Mouse (Mus musculus): Measurements from ENCODE around the gene F830045P16Rik. TPM values are rescaled to one million over a fixed set of nuclear protein-coding genes. Genes with fewer than 3 reads are reported as not detected.
A peak's percentile ranks its signal among the peaks of the same experiment; 100 is the strongest.

The F830045P16Rik gene
- not detected in 2 replicates for polyA plus RNA-seq (2016; fragmentation: Nextera tagmentation; extraction: Ambion mirVana)

GRCm38 (mm10) chr2:129536377-129536776 is at the start of gene F830045P16Rik:
Gene F830045P16Rik, minus strand, starts transcription at chr2:129536602.
- Histone ChIP-seq H3K27ac (peak within 1 kb of the TSS; percentile 70), H3K36me3 (replicated peaks) (no peaks in the 10 kb centered on the region), H3K27me3 (ENCODE audit: poor library complexity, severe bottlenecking) (no peaks in the 10 kb centered on the region), H3K9me3 (no peaks in the 10 kb centered on the region), H3K4me3 (no peak within 1 kb of the TSS), H3K4me1 (peaks cover 39% of the 10 kb centered on the region)
- WGBS, result 58% methylated on average over 2 of the region's 2 CpGs
- DNase-seq (ENCODE audit: extremely low spot score, low spot score), result no peak

DNA sequence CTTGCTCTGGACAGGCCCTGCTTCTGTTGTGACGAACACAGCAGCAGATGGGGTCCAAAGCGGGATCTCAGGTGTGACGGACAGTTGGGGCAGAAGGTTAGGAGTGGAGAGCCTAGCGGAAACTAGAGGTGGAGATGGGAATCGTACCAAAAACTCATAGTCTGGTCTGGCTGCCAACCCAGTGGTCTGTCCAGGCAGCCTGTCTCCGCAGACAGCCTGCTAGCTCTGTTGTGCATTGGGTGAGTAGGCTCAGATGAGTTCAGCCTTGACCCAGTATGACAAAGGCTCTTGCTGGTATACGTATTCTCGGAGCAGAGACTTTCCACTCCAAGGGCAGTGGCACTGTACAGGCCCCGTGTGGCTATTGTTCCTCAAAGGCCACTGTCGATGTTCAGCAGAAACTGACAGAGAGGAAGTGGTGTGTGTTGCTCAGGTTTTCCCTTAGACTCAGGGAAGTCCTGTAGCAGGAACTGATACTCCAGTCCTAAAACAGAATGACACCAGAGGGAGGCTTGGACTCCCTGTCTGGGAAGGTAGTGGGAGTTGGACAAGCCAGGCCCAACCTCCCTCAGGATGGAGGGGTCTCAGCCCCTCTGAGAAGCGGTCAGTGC is 49.6 kb upstream of the F830045P16Rik start:
- peaks cover 37% of the 10 kb centered on the region for H3K4me1 ChIP-seq
- peaks cover 22% of the 10 kb centered on the region; the same call in 1 of the 2 replicates for H3K27me3 ChIP-seq (ENCODE audit: poor library complexity, severe bottlenecking)
- DNase-seq (ENCODE audit: extremely low spot score, low spot score), result no peak
- H3K9me3 ChIP-seq, result no peaks in the 10 kb centered on the region
- no peaks in the 10 kb centered on the region for H3K36me3 ChIP-seq (replicated peaks)
- H3K4me3 ChIP-seq, result no peak overlapping the region
- WGBS, result 86% methylated on average over 11 of the region's 11 CpGs
- H3K27ac ChIP-seq, result peak overlapping the region; percentile 36; the same call in 1 of the 2 replicates

DNA sequence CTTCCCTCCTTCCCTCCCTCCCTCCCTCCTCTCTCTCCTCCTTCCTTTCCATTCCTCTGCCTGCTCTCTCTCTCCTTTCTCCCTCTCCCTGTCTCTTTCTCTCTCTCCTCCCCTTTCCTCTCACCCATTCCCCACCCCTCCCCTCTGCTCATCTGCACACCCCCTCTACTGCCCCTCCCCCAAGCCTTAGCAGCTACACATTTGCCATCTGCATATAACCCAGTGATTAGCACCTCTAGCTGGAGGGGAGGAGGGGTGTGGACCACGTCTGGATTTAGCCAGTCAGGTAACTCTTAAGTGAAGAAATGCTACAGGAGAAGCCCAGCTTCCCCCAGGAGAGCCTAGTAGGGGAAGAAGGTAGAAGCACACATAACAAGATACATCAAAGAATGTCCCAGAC is 48.5 kb upstream of the F830045P16Rik start:
- H3K36me3 ChIP-seq (replicated peaks), result no peaks in the 10 kb centered on the region
- no peak overlapping the region for H3K27ac ChIP-seq
- 11% methylated on average over 1 of the region's 1 CpGs for WGBS

DNA sequence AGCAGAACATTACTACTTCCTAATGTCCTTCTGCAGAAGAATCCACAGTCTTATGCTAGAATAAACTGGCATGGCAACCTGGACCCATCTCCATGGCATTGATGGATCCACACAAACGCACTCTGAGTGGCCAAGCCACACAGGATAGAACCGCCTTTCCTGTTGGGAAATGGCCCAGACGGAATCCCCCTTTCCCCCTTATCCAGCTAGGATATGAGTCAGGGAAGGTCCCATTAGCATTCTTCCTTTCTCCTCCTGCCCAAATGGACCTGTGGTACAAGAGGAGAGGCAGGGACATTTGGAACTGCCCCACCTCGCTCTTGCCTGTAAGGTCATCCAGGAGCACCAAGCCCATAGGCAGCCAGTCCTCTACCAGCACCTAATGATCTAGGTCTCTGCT is 45.9 kb upstream of the F830045P16Rik start:
- peaks cover 14% of the 10 kb centered on the region for H3K27me3 ChIP-seq (ENCODE audit: poor library complexity, severe bottlenecking)
- no peak for DNase-seq (ENCODE audit: extremely low spot score, low spot score)
- H3K36me3 ChIP-seq (replicated peaks), result no peaks in the 10 kb centered on the region
- no peak overlapping the region for H3K27ac ChIP-seq
- H3K4me1 ChIP-seq, result peaks cover 23% of the 10 kb centered on the region
- H3K4me3 ChIP-seq, result no peak overlapping the region
- 86% methylated on average over 4 of the region's 4 CpGs for WGBS
- H3K9me3 ChIP-seq, result no peaks in the 10 kb centered on the region

More for the DNA sequence above, 48.5 kb upstream of the F830045P16Rik start:
- DNase-seq (ENCODE audit: extremely low spot score, low spot score), result no peak
- no peak overlapping the region for H3K4me3 ChIP-seq
- no peaks in the 10 kb centered on the region for H3K9me3 ChIP-seq
- H3K27me3 ChIP-seq (ENCODE audit: poor library complexity, severe bottlenecking), result peaks cover 21% of the 10 kb centered on the region; the same call in 1 of the 2 replicates
- peaks cover 37% of the 10 kb centered on the region for H3K4me1 ChIP-seq

- peaks cover 17% of the 10 kb centered on the region for H3K27me3 ChIP-seq (ENCODE audit: poor library complexity, severe bottlenecking)
- H3K9me3 ChIP-seq, result no peaks in the 10 kb centered on the region
- peaks cover 22% of the 10 kb centered on the region for H3K4me1 ChIP-seq
- H3K27ac ChIP-seq, result no peak overlapping the region
- 68% methylated on average over 3 of the region's 3 CpGs for WGBS
- no peak for DNase-seq (ENCODE audit: extremely low spot score, low spot score)
- H3K36me3 ChIP-seq (replicated peaks), result no peaks in the 10 kb centered on the region
- no peak overlapping the region for H3K4me3 ChIP-seq
These were observed 45.4 kb upstream of the F830045P16Rik start for GRCm38 (mm10) chr2:129581826-129582225.

DNA sequence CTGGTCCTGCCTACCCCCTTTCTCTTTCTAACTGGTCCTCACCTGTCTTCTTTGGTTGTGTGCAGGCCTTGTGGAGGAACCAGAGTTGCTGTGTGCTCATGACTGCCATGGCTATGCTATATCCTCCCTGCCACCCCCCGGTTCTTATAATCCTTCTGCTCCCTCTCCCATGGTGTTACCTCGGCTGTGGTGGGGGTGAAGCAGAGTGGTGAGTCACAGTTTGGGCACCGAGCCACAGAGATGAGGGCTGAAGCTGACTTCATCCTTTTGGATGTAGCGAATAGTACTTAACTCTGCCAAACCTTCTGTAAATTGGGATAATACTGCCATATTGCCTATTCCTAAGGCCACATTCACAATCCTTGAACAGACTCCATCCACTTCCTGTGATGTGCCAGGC is 44.3 kb upstream of the F830045P16Rik start:
- no peak overlapping the region for H3K4me3 ChIP-seq
- no peak for DNase-seq (ENCODE audit: extremely low spot score, low spot score)
- H3K9me3 ChIP-seq, result no peaks in the 10 kb centered on the region
- no peak overlapping the region for H3K27ac ChIP-seq
- no peaks in the 10 kb centered on the region for H3K36me3 ChIP-seq (replicated peaks)
- 88% methylated on average over 4 of the region's 4 CpGs for WGBS
- peaks cover 17% of the 10 kb centered on the region for H3K4me1 ChIP-seq
- H3K27me3 ChIP-seq (ENCODE audit: poor library complexity, severe bottlenecking), result peaks cover 19% of the 10 kb centered on the region

GRCm38 (mm10) chr2:129576611-129577447 is 40.4 kb upstream of the F830045P16Rik start:
- H3K4me1 ChIP-seq, result peaks cover 25% of the 10 kb centered on the region
- H3K27me3 ChIP-seq (ENCODE audit: poor library complexity, severe bottlenecking), result peaks cover 45% of the 10 kb centered on the region
- no peak overlapping the region for H3K4me3 ChIP-seq
- DNase-seq (ENCODE audit: extremely low spot score, low spot score), result no peak
- H3K9me3 ChIP-seq, result no peaks in the 10 kb centered on the region
- 83% methylated on average over 8 of the region's 8 CpGs for WGBS
- no peaks in the 10 kb centered on the region for H3K36me3 ChIP-seq (replicated peaks)
- H3K27ac ChIP-seq, result no peak overlapping the region

- peaks cover 25% of the 10 kb centered on the region for H3K4me1 ChIP-seq
- peak overlapping the region; percentile 47; the same call in 1 of the 2 replicates for H3K4me3 ChIP-seq
- H3K36me3 ChIP-seq (replicated peaks), result no peaks in the 10 kb centered on the region
- peaks cover 49% of the 10 kb centered on the region for H3K27me3 ChIP-seq (ENCODE audit: poor library complexity, severe bottlenecking)
- WGBS, result 84% methylated on average over 4 of the region's 4 CpGs
- no peak for DNase-seq (ENCODE audit: extremely low spot score, low spot score)
- H3K27ac ChIP-seq, result peak overlapping the region; percentile 82
- no peaks in the 10 kb centered on the region for H3K9me3 ChIP-seq
These were observed 38.7 kb upstream of the F830045P16Rik start for GRCm38 (mm10) chr2:129575113-129575512.

DNA sequence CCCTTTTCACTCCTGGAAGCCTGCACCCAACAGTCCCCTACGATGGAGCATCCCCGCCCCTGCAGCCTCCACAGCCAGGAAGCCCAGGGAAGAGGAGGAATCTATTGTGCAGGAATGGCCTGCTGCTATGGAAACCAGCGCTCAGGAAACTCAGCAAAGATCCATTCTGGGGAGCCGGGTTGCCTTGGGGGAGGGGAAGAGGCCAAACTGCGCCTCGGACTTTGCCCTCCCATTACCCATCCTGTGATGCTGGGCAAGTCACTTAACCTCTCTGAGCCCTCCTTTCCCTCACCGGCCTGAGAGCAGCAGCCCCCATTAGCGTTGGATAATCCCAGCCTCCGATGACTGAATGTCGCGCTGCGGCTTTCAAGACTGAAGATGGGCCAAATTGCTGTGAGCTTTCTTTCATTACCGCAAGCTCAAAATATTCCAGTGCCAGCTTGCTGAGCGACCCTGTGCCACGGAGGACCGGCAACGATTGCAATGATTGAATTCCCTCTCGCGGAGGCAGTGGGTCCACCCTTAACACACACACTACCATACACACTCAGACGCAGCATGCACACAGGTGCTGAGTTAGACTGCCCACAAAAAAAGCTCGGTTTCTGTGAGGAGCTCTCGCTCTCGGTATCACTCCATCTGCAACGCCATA is 38.1 kb upstream of the F830045P16Rik start:
- Histone ChIP-seq H3K27ac (peak overlapping the region; percentile 82), H3K27me3 (ENCODE audit: poor library complexity, severe bottlenecking) (peaks cover 49% of the 10 kb centered on the region), H3K4me3 (peak overlapping the region; percentile 47), H3K36me3 (replicated peaks) (no peaks in the 10 kb centered on the region), H3K4me1 (peaks cover 25% of the 10 kb centered on the region), H3K9me3 (no peaks in the 10 kb centered on the region)
- WGBS, result 8% methylated on average over 24 of the region's 24 CpGs
- DNase-seq (ENCODE audit: extremely low spot score, low spot score), result peak; percentile 76

GRCm38 (mm10) chr2:129573701-129574273 is 37.4 kb upstream of the F830045P16Rik start:
- peak overlapping the region; percentile 82 for H3K27ac ChIP-seq
- H3K4me1 ChIP-seq, result peaks cover 25% of the 10 kb centered on the region
- H3K36me3 ChIP-seq (replicated peaks), result no peaks in the 10 kb centered on the region
- 14% methylated on average over 4 of the region's 4 CpGs for WGBS
- no peak for DNase-seq (ENCODE audit: extremely low spot score, low spot score)
- peak overlapping the region; percentile 47 for H3K4me3 ChIP-seq
- H3K9me3 ChIP-seq, result no peaks in the 10 kb centered on the region
- peaks cover 49% of the 10 kb centered on the region for H3K27me3 ChIP-seq (ENCODE audit: poor library complexity, severe bottlenecking)

DNA sequence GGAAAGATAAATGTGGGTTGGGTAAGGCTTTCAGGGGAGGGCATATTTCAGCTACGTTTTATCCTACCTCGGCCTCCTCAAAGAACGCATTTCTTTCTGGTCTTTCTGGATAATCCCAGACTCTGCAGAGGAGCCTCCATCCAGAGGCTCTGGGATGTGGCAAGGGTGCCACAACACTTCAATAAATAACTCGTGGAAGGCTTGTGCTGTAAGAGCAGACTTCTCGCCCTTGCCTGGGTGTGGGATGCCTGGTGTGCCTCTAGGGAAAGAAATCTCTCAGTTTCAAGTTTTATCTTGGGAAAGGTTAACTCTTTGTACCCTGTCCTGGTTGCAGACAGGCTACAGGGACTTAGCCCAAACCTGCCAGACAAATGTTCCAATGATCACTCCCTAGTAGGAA is 33.2 kb upstream of the F830045P16Rik start:
- DNase-seq (ENCODE audit: extremely low spot score, low spot score), result no peak
- H3K27me3 ChIP-seq (ENCODE audit: poor library complexity, severe bottlenecking), result peaks cover 23% of the 10 kb centered on the region
- WGBS, result 86% methylated on average over 5 of the region's 5 CpGs
- no peaks in the 10 kb centered on the region for H3K9me3 ChIP-seq
- peaks cover 17% of the 10 kb centered on the region for H3K4me1 ChIP-seq
- no peaks in the 10 kb centered on the region for H3K36me3 ChIP-seq (replicated peaks)
- H3K27ac ChIP-seq, result no peak overlapping the region
- H3K4me3 ChIP-seq, result no peak overlapping the region

DNA sequence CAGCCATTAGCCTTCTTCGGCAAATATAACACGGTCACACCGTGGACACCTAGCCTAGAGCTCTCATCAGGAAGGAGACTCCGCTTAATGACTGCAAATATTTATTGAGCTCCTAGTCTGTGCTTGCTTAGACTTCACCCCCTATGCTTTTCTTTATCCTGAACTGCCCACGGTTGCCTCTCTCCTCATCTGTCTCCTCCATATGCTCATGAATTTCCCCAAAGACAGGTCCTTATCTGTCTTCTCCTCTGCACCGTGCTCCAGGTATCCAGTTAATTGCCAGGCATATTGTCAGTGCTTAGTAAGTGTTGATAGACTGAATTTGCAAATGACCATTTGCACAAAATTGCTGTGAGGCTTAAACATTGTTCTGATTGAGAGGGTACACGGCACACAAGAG is 32.7 kb upstream of the F830045P16Rik start:
- H3K36me3 ChIP-seq (replicated peaks), result no peaks in the 10 kb centered on the region
- H3K27me3 ChIP-seq (ENCODE audit: poor library complexity, severe bottlenecking), result peaks cover 21% of the 10 kb centered on the region; the same call in 1 of the 2 replicates
- no peaks in the 10 kb centered on the region for H3K9me3 ChIP-seq
- peaks cover 12% of the 10 kb centered on the region for H3K4me1 ChIP-seq
- DNase-seq (ENCODE audit: extremely low spot score, low spot score), result no peak
- H3K27ac ChIP-seq, result no peak overlapping the region
- no peak overlapping the region for H3K4me3 ChIP-seq
- WGBS, result 95% methylated on average over 7 of the region's 7 CpGs

Measured in forebrain, embryonic 10.5 days (tissue).